Mouse (Mus musculus) megakaryocyte, embryonic 14.5 days (primary cell): ENCODE results near the gene Nectin4.

ENCODE experiments used
- FLI1 ChIP-seq: IDR thresholded peaks from 2 replicates; pipeline ENCODE4 v1.6.1; 2012; ENCODE audit warnings: low read length, inconsistent platforms, mixed read lengths
- GATA1 ChIP-seq: IDR thresholded peaks from 3 replicates; pipeline ENCODE4 v1.6.1; 2012; ENCODE audit warnings: mixed read lengths, low read length, inconsistent platforms, borderline replicate concordance

GRCm38 (mm10) chr1:171410947-171411484, 41.1 kb downstream of the Nectin4 start, which contains the start of gene Usf1:
- TF ChIP-seq FLI1 (peak; percentile 72), GATA1 (peak; percentile 64; the same call in 1 of the 3 replicates)
